Mouse (Mus musculus): Measurements from ENCODE around the gene Cyba. TPM values are rescaled to one million over a fixed set of nuclear protein-coding genes. Genes with fewer than 3 reads are reported as not detected.

Gene Cyba
- polyA plus RNA-seq, 1 experiment, result 16.5 TPM

Other genes with a start within 250 kb of the Cyba start
- gene Zfpm1, start 150.8 kb downstream of the Cyba start, polyA plus RNA-seq (2012; ENCODE audit: insufficient read depth, insufficient read length, missing spikeins), result 3.4 and 6.1 TPM in 2 replicates
- not detected in 2 replicates for gene Trhr2, start 72.2 kb downstream of the Cyba start, polyA plus RNA-seq (2012; ENCODE audit: insufficient read depth, insufficient read length, missing spikeins)
- 14.5 and 15.7 TPM in 2 replicates for gene Zc3h18, start 56.3 kb downstream of the Cyba start, polyA plus RNA-seq (2012; ENCODE audit: insufficient read depth, insufficient read length, missing spikeins)
- gene Il17c, start 10.9 kb downstream of the Cyba start, polyA plus RNA-seq (2012; ENCODE audit: insufficient read depth, insufficient read length, missing spikeins), result not detected in 2 replicates
- gene Mvd, start 10.5 kb upstream of the Cyba start, polyA plus RNA-seq (2012; ENCODE audit: insufficient read depth, insufficient read length, missing spikeins), result 10.0 and 16.3 TPM in 2 replicates
- gene Snai3, start 27.8 kb upstream of the Cyba start, polyA plus RNA-seq (2012; ENCODE audit: insufficient read depth, insufficient read length, missing spikeins), result not detected in 2 replicates
- gene Rnf166, start 43.1 kb upstream of the Cyba start, polyA plus RNA-seq (2012; ENCODE audit: insufficient read depth, insufficient read length, missing spikeins), result 19.0 and 28.7 TPM in 2 replicates
- 13.8 and 15.1 TPM in 2 replicates for gene Ctu2, start 43.2 kb upstream of the Cyba start, polyA plus RNA-seq (2012; ENCODE audit: insufficient read depth, insufficient read length, missing spikeins)
- 14.7 and 20.4 TPM in 2 replicates for gene Piezo1, start 118.4 kb upstream of the Cyba start, polyA plus RNA-seq (2012; ENCODE audit: insufficient read depth, insufficient read length, missing spikeins)
- 0.48 and 0.58 TPM in 2 replicates for gene Cdt1, start 135.1 kb upstream of the Cyba start, polyA plus RNA-seq (2012; ENCODE audit: insufficient read depth, insufficient read length, missing spikeins)
- 17.3 and 19.4 TPM in 2 replicates for gene Aprt, start 144.0 kb upstream of the Cyba start, polyA plus RNA-seq (2012; ENCODE audit: insufficient read depth, insufficient read length, missing spikeins)
- 1.9 and 2.7 TPM in 2 replicates for gene Galns, start 178.5 kb upstream of the Cyba start, polyA plus RNA-seq (2012; ENCODE audit: insufficient read depth, insufficient read length, missing spikeins)
- 81.0 and 89.0 TPM in 2 replicates for gene Trappc2l, start 178.7 kb upstream of the Cyba start, polyA plus RNA-seq (2012; ENCODE audit: insufficient read depth, insufficient read length, missing spikeins)
- gene Pabpn1l, start 189.8 kb upstream of the Cyba start, polyA plus RNA-seq (2012; ENCODE audit: insufficient read depth, insufficient read length, missing spikeins), result not detected in 2 replicates

All from brown adipose tissue, adult 24 weeks (tissue).